Mouse (Mus musculus): ENCODE results near the gene St7l. TPM values are rescaled to one million over a fixed set of nuclear protein-coding genes. Genes with fewer than 3 reads are reported as not detected.

St7l gene
- polyA plus RNA-seq (2015; fragmentation: Nextera tagmentation; extraction: Ambion mirVana): 23.2 and 27.8 TPM in 2 replicates

GRCm38 (mm10) chr3:104863786-104864650 lies at the start of gene St7l, which contains the start of gene Capza1:
Gene St7l, plus strand, starts transcription at chr3:104864005.
Gene Capza1, minus strand, starts transcription at chr3:104864505.
- WGBS: under 1% methylated on average over 43 of the region's 43 CpGs
- Histone ChIP-seq H3K9ac (peak within 1 kb of the TSS; percentile 95), H3K27ac (replicated peaks) (peak within 1 kb of the TSS; percentile 98), H3K4me1 (peaks cover 50% of the 10 kb centered on the region), H3K27me3 (replicated peaks) (no peaks in the 10 kb centered on the region), H3K9me3 (no peaks in the 10 kb centered on the region), H3K36me3 (peaks cover 9% of the 10 kb centered on the region), H3K4me3 (peak within 1 kb of the TSS; percentile 89), H3K4me2 (peak within 1 kb of the TSS; percentile 83)
- peak; percentile 83 for ATAC-seq (ENCODE audit: extremely low read depth, insufficient number of reproducible peaks, low FRiP score, low TSS enrichment)

GRCm38 (mm10) chr3:104814746-104815145 lies 49.1 kb upstream of the St7l start:
- Histone ChIP-seq H3K36me3 (peaks cover 19% of the 10 kb centered on the region), H3K4me1 (peaks cover 47% of the 10 kb centered on the region), H3K9me3 (no peaks in the 10 kb centered on the region), H3K27ac (replicated peaks) (no peak overlapping the region), H3K4me2 (no peak overlapping the region), H3K4me3 (no peak overlapping the region), H3K27me3 (replicated peaks) (no peaks in the 10 kb centered on the region), H3K9ac (no peak overlapping the region)
- no peak for ATAC-seq (ENCODE audit: extremely low read depth, insufficient number of reproducible peaks, low FRiP score, low TSS enrichment)
- 82% methylated on average over 1 of the region's 1 CpGs for WGBS

- no peak overlapping the region for H3K4me2 ChIP-seq
- H3K4me3 ChIP-seq: no peak overlapping the region; the same call in 1 of the 2 replicates
- no peaks in the 10 kb centered on the region for H3K9me3 ChIP-seq
- no peak overlapping the region for H3K27ac ChIP-seq (replicated peaks)
- H3K36me3 ChIP-seq: peaks cover 19% of the 10 kb centered on the region
- H3K4me1 ChIP-seq: peaks cover 53% of the 10 kb centered on the region
- H3K27me3 ChIP-seq (replicated peaks): no peaks in the 10 kb centered on the region
- WGBS: 92% methylated on average over 2 of the region's 2 CpGs
- H3K9ac ChIP-seq: no peak overlapping the region
- ATAC-seq (ENCODE audit: extremely low read depth, insufficient number of reproducible peaks, low FRiP score, low TSS enrichment): no peak
Measured at GRCm38 (mm10) chr3:104815346-104815745, 48.5 kb upstream of the St7l start.

- WGBS: 96% methylated on average over 7 of the region's 7 CpGs
- Histone ChIP-seq H3K4me1 (peaks cover 61% of the 10 kb centered on the region), H3K36me3 (peaks cover 24% of the 10 kb centered on the region), H3K27ac (replicated peaks) (no peak overlapping the region), H3K9me3 (no peaks in the 10 kb centered on the region), H3K4me3 (peak overlapping the region; percentile 76; the same call in 1 of the 2 replicates), H3K4me2 (peak overlapping the region; percentile 78), H3K9ac (no peak overlapping the region), H3K27me3 (replicated peaks) (no peaks in the 10 kb centered on the region)
- ATAC-seq (ENCODE audit: extremely low read depth, insufficient number of reproducible peaks, low FRiP score, low TSS enrichment): no peak
Measured at GRCm38 (mm10) chr3:104816130-104816529, 47.7 kb upstream of the St7l start.

- ATAC-seq (ENCODE audit: extremely low read depth, insufficient number of reproducible peaks, low FRiP score, low TSS enrichment): peak; percentile 60; the same call in 1 of the 2 replicates
- WGBS: under 1% methylated on average over 46 of the region's 46 CpGs
Measured at GRCm38 (mm10) chr3:104817481-104817990, 46.3 kb upstream of the St7l start.

GRCm38 (mm10) chr3:104817991-104818748 lies 45.6 kb upstream of the St7l start, which contains the start of gene Mov10:
Gene Mov10, minus strand, starts transcription at chr3:104818563.
- H3K4me3 ChIP-seq: peak within 1 kb of the TSS; percentile 76
- ATAC-seq (ENCODE audit: extremely low read depth, insufficient number of reproducible peaks, low FRiP score, low TSS enrichment): peak; percentile 75
- peaks cover 40% of the 10 kb centered on the region for H3K36me3 ChIP-seq
- H3K27me3 ChIP-seq (replicated peaks): no peaks in the 10 kb centered on the region
- WGBS: 1% methylated on average over 39 of the region's 40 CpGs
- peak within 1 kb of the TSS; percentile 97 for H3K27ac ChIP-seq (replicated peaks)
- H3K9ac ChIP-seq: peak within 1 kb of the TSS; percentile 93
- H3K4me2 ChIP-seq: peak within 1 kb of the TSS; percentile 78
- no peaks in the 10 kb centered on the region for H3K9me3 ChIP-seq
- peaks cover 56% of the 10 kb centered on the region for H3K4me1 ChIP-seq

More at GRCm38 (mm10) chr3:104817481-104817990, 46.3 kb upstream of the St7l start:
- Histone ChIP-seq H3K9me3 (no peaks in the 10 kb centered on the region), H3K4me2 (peak overlapping the region; percentile 78), H3K4me3 (peak overlapping the region; percentile 76), H3K4me1 (peaks cover 56% of the 10 kb centered on the region), H3K27ac (replicated peaks) (peak overlapping the region; percentile 97), H3K27me3 (replicated peaks) (no peaks in the 10 kb centered on the region), H3K9ac (peak overlapping the region; percentile 93), H3K36me3 (peaks cover 38% of the 10 kb centered on the region)

- Histone ChIP-seq H3K9ac (peak overlapping the region; percentile 93), H3K27ac (replicated peaks) (peak overlapping the region; percentile 97), H3K9me3 (no peaks in the 10 kb centered on the region), H3K4me2 (peak overlapping the region; percentile 78), H3K27me3 (replicated peaks) (no peaks in the 10 kb centered on the region), H3K4me1 (peaks cover 56% of the 10 kb centered on the region), H3K4me3 (peak overlapping the region; percentile 76), H3K36me3 (peaks cover 34% of the 10 kb centered on the region)
- 2% methylated on average over 3 of the region's 3 CpGs for WGBS
- ATAC-seq (ENCODE audit: extremely low read depth, insufficient number of reproducible peaks, low FRiP score, low TSS enrichment): no peak
Measured at GRCm38 (mm10) chr3:104818749-104819134, 45.1 kb upstream of the St7l start.

GRCm38 (mm10) chr3:104820426-104820825 lies 43.4 kb upstream of the St7l start:
- Histone ChIP-seq H3K9ac (no peak overlapping the region), H3K4me1 (peaks cover 49% of the 10 kb centered on the region), H3K9me3 (no peaks in the 10 kb centered on the region), H3K4me3 (no peak overlapping the region), H3K27me3 (replicated peaks) (no peaks in the 10 kb centered on the region), H3K4me2 (no peak overlapping the region), H3K36me3 (peaks cover 34% of the 10 kb centered on the region), H3K27ac (replicated peaks) (peak overlapping the region; percentile 97)
- no peak for ATAC-seq (ENCODE audit: extremely low read depth, insufficient number of reproducible peaks, low FRiP score, low TSS enrichment)
- WGBS: 58% methylated on average over 1 of the region's 1 CpGs

GRCm38 (mm10) chr3:104822413-104822812 lies 41.4 kb upstream of the St7l start:
- Histone ChIP-seq H3K9ac (no peak overlapping the region), H3K4me2 (no peak overlapping the region), H3K27ac (replicated peaks) (no peak overlapping the region), H3K4me1 (peaks cover 31% of the 10 kb centered on the region), H3K36me3 (peaks cover 47% of the 10 kb centered on the region), H3K27me3 (replicated peaks) (no peaks in the 10 kb centered on the region), H3K9me3 (no peaks in the 10 kb centered on the region), H3K4me3 (no peak overlapping the region)
- no peak for ATAC-seq (ENCODE audit: extremely low read depth, insufficient number of reproducible peaks, low FRiP score, low TSS enrichment)
- 80% methylated on average over 3 of the region's 3 CpGs for WGBS

GRCm38 (mm10) chr3:104835797-104836196 lies 28.0 kb upstream of the St7l start:
- Histone ChIP-seq H3K9me3 (no peaks in the 10 kb centered on the region), H3K9ac (no peak overlapping the region), H3K4me1 (peaks cover 7% of the 10 kb centered on the region; the same call in 1 of the 2 replicates), H3K27ac (replicated peaks) (no peak overlapping the region), H3K4me2 (no peak overlapping the region), H3K27me3 (replicated peaks) (no peaks in the 10 kb centered on the region), H3K4me3 (no peak overlapping the region), H3K36me3 (peaks cover 90% of the 10 kb centered on the region)
- no peak for ATAC-seq (ENCODE audit: extremely low read depth, insufficient number of reproducible peaks, low FRiP score, low TSS enrichment)
- WGBS: 90% methylated on average over 3 of the region's 3 CpGs

- H3K9ac ChIP-seq: no peak overlapping the region
- no peak overlapping the region for H3K27ac ChIP-seq (replicated peaks)
- peaks cover 7% of the 10 kb centered on the region; the same call in 1 of the 2 replicates for H3K4me1 ChIP-seq
- H3K9me3 ChIP-seq: no peaks in the 10 kb centered on the region
- ATAC-seq (ENCODE audit: extremely low read depth, insufficient number of reproducible peaks, low FRiP score, low TSS enrichment): no peak
- 89% methylated on average over 5 of the region's 5 CpGs for WGBS
- H3K4me2 ChIP-seq: no peak overlapping the region
- H3K4me3 ChIP-seq: no peak overlapping the region
- no peaks in the 10 kb centered on the region for H3K27me3 ChIP-seq (replicated peaks)
- H3K36me3 ChIP-seq: peaks cover 90% of the 10 kb centered on the region
Measured at GRCm38 (mm10) chr3:104841049-104841448, 22.8 kb upstream of the St7l start.
